Mouse (Mus musculus) liver, embryonic 15.5 days (tissue): ENCODE measurements around the gene Mtus2. TPM values are rescaled to one million over a fixed set of nuclear protein-coding genes. Genes with fewer than 3 reads are reported as not detected.

Source experiments
- ATAC-seq: fragments of 200-750 bp; cut with Nextera tagmentation; 2 replicates; pipeline ENCODE4 v1.8.0; 2017; ENCODE audit warnings: moderate number of reproducible peaks, mild to moderate bottlenecking, moderate library complexity; ENCODE audit not compliant: insufficient read depth
- H3K27ac ChIP-seq: fragments of 300-500 bp; sonication (generic); replicated peaks from 2 replicates; pipeline ENCODE4 v1.5.1; 2015; ENCODE audit warnings: mild to moderate bottlenecking, inconsistent platforms
- H3K27me3 ChIP-seq: fragments of 300-500 bp; sonication (generic); 2 replicates; pipeline ENCODE4 v1.6.1; 2015; ENCODE audit warnings: mild to moderate bottlenecking, inconsistent platforms
- H3K36me3 ChIP-seq: fragments of 300-500 bp; sonication (generic); replicated peaks from 2 replicates; pipeline ENCODE4 v1.6.1; 2015; ENCODE audit warnings: moderate library complexity, mild to moderate bottlenecking, inconsistent platforms
- H3K4me1 ChIP-seq: fragments of 300-500 bp; sonication (generic); replicated peaks from 2 replicates; pipeline ENCODE4 v1.6.1; 2015; ENCODE audit warnings: inconsistent platforms
- H3K4me2 ChIP-seq: fragments of 300-500 bp; sonication (generic); 2 replicates; pipeline ENCODE4 v1.6.1; 2015; ENCODE audit warnings: moderate library complexity, mild to moderate bottlenecking, inconsistent platforms
- H3K4me3 ChIP-seq: fragments of 300-500 bp; sonication (generic); replicated peaks from 2 replicates; pipeline ENCODE4 v1.5.1; 2015; ENCODE audit warnings: mild to moderate bottlenecking, inconsistent platforms
- H3K9ac ChIP-seq: fragments of 300-500 bp; sonication (generic); 2 replicates; pipeline ENCODE4 v1.6.1; 2015; ENCODE audit warnings: moderate library complexity, mild to moderate bottlenecking, inconsistent platforms
- H3K9me3 ChIP-seq: fragments of 300-500 bp; sonication (generic); replicated peaks from 2 replicates; pipeline ENCODE4 v1.6.1; 2016; ENCODE audit warnings: inconsistent platforms
- WGBS: fragments of 180-500 bp; shearing (Covaris S2); methylation state at CpG from one replicate; pipeline ENCODE4 v1.1.7; 2015; ENCODE audit warnings: mixed read lengths; ENCODE audit not compliant: insufficient replicate concordance; 5-methylcytosine and 5-hydroxymethylcytosine counted together
- polyA plus RNA-seq: library from polyadenylated mRNA; unstranded; fragments of >200 nt; fragmentation: Nextera tagmentation; extraction: Ambion mirVana; gene quantifications from 2 replicates; pipeline ENCODE4 v1.2.1, GENCODE M21; 2015

Mtus2 gene
- polyA plus RNA-seq, 1 experiment from 2014 or later: 1.2 TPM

DNA sequence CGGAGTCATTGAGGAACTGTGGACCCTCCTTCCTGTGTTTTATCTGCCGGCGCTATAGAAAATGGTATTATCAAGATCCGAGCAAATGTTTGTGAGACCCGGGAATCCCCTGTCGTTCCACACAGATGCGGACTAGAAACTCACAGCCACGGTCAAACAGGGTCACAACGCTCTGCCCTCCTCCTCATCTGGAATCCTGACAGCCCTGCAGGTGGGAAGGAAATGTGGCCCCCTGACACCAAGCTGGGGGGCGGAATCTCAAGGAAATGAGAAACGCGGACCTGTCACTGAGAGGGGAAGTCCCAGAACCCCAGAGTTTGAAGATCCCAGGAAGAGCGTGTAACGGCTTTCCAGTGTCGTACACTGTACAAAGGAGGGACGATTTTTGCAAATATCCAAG is 396.3 kb downstream of the Mtus2 start:
- Histone ChIP-seq H3K4me2 (no peak overlapping the region), H3K9ac (no peak overlapping the region), H3K4me1 (no peaks in the 10 kb centered on the region), H3K36me3 (peaks cover 67% of the 10 kb centered on the region), H3K27ac (no peak overlapping the region), H3K27me3 (no peaks in the 10 kb centered on the region), H3K9me3 (no peaks in the 10 kb centered on the region), H3K4me3 (no peak overlapping the region)
- WGBS: 76% methylated on average over 16 of the region's 16 CpGs
- ATAC-seq: no peak

DNA sequence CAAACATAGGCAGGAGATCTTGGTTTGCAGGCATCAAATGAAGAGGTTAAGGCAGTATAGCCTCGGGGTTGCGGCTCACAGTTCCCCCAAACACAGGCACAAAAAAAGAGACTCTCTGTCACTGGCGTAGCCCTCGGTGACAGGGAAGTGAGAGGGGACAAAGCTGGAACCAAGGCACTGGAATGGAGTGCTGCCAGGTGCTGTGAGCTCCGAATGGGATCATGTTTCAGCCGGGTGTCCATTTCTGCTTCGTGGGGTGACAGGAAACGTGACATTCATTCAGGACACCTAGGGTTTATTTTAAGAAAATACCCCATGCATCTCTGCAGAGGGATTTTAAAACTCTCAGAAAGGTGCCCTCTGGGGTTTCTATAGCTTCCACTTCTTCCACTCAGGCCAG is 397.4 kb downstream of the Mtus2 start:
- H3K27me3 ChIP-seq: no peaks in the 10 kb centered on the region
- 78% methylated on average over 8 of the region's 8 CpGs for WGBS
- no peak overlapping the region for H3K9ac ChIP-seq
- no peak for ATAC-seq
- H3K36me3 ChIP-seq: peaks cover 67% of the 10 kb centered on the region
- no peak overlapping the region for H3K4me3 ChIP-seq
- H3K4me1 ChIP-seq: no peaks in the 10 kb centered on the region
- no peak overlapping the region for H3K27ac ChIP-seq
- H3K9me3 ChIP-seq: no peaks in the 10 kb centered on the region
- no peak overlapping the region for H3K4me2 ChIP-seq

DNA sequence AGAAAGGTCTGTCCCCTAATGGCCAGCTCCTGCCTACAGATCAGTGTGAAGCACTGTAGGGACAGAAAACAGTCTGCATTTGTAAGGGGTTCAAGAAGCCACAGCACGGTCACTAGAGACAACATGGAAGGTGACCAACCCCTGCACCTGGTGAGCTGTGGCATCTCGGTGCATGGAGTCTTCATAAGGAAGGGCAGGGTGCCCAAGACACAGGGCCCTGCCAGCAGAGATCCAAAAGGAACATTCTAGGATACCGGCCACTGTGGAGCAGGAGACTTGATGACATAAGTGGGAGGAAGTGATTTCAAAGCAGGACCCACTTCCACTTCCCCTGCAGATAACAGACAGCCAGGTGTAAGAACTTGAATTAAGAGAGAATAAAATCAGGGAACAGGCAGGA is 398.7 kb downstream of the Mtus2 start:
- Histone ChIP-seq H3K9me3 (no peaks in the 10 kb centered on the region), H3K27ac (no peak overlapping the region), H3K4me1 (peaks cover 1% of the 10 kb centered on the region; the same call in 1 of the 2 replicates), H3K27me3 (no peaks in the 10 kb centered on the region), H3K4me3 (no peak overlapping the region), H3K4me2 (no peak overlapping the region), H3K9ac (no peak overlapping the region), H3K36me3 (peaks cover 61% of the 10 kb centered on the region)
- 82% methylated on average over 3 of the region's 3 CpGs for WGBS
- ATAC-seq: no peak

DNA sequence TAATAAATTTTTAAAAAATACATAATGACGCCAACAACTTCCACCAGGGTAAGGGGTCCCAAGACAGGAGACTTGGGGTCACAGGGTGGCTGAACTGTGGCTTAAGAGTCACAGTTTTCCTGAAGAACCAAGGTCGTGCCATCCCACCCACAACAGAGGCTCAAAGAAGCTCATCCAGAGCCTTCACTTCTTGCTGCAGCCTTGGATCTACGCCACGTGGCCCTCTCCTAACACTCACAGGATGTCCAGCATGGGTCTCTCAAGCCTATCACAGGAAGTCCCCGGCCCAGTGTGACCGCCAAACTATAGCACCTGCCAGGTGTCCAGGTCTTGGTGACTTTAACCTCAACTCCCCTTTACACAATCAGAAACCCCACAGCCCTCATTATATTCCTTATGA is 400.0 kb downstream of the Mtus2 start:
- no peaks in the 10 kb centered on the region for H3K9me3 ChIP-seq
- H3K27ac ChIP-seq: no peak overlapping the region
- no peak overlapping the region for H3K9ac ChIP-seq
- ATAC-seq: no peak
- 91% methylated on average over 6 of the region's 6 CpGs for WGBS
- peaks cover 15% of the 10 kb centered on the region for H3K4me1 ChIP-seq
- H3K4me2 ChIP-seq: no peak overlapping the region
- no peak overlapping the region for H3K4me3 ChIP-seq
- no peaks in the 10 kb centered on the region for H3K27me3 ChIP-seq
- H3K36me3 ChIP-seq: peaks cover 52% of the 10 kb centered on the region

DNA sequence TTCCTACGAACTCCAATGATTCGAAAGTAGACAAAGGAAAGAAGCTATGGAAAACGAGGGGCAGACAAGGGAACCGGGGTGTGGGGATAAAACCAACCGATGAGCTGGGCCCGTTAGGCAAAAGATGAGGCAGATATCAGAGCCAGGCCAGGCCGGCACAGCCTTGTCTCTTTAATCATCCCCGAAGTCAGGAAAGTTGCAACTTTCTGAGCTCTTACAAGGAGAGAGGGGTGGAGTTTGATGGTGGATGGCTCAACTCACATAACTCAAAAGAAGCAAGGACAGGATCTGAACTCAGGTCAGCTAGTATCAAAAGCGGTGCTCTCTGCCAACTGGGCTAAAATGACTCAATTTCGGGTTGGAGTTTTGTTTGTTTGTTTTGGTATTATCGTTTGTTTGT is 402.0 kb downstream of the Mtus2 start:
- Histone ChIP-seq H3K9me3 (no peaks in the 10 kb centered on the region), H3K9ac (no peak overlapping the region), H3K4me1 (peaks cover 25% of the 10 kb centered on the region), H3K4me3 (no peak overlapping the region), H3K27me3 (no peaks in the 10 kb centered on the region), H3K4me2 (no peak overlapping the region), H3K36me3 (peaks cover 50% of the 10 kb centered on the region), H3K27ac (no peak overlapping the region)
- no peak for ATAC-seq
- 82% methylated on average over 11 of the region's 11 CpGs for WGBS

DNA sequence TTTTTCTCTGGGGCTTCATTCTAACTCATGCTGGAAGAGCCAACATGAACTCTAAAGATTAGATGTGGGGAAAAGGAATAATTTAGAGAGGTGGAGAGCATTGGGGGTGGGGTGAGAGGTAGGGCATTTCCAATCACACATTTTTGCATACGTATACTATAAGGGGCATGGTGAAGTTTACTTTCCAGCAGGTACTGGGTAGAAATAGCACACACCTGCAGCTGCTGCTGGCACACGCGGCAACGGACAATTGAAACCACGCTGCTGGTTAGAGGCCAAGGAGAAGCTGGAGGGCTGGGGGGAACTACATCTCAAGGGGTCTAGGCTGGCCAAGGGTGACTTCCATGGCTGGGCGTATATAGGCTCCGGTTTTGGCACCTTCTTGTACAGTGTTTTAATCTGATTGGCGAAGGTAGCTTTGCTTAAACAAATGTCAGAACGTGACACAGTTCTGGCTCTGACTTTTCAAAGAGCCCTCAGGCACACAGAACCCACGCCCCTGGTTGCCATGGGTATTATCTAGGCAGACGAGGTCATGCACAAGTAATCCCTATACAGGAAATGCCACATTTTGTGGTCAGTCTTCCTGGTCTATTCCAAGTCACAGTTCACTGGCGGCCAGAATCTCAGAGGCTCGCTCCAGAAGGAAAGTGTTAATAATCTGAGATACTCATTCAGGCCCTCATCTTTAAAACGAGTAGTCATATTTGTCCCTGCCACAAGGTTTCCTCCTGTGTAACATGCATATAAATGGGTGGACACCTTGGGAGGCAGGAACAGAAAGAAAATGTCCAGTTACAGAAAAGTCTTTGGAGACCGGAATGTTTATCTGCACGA is 404.0 kb downstream of the Mtus2 start:
- no peak overlapping the region for H3K27ac ChIP-seq
- H3K36me3 ChIP-seq: peaks cover 55% of the 10 kb centered on the region
- H3K4me1 ChIP-seq: peaks cover 25% of the 10 kb centered on the region
- ATAC-seq: no peak; the same call in 1 of the 2 replicates
- 50% methylated on average over 16 of the region's 16 CpGs for WGBS
- no peak overlapping the region for H3K9ac ChIP-seq
- no peak overlapping the region for H3K4me2 ChIP-seq
- H3K27me3 ChIP-seq: no peaks in the 10 kb centered on the region
- H3K4me3 ChIP-seq: no peak overlapping the region
- H3K9me3 ChIP-seq: no peaks in the 10 kb centered on the region

DNA sequence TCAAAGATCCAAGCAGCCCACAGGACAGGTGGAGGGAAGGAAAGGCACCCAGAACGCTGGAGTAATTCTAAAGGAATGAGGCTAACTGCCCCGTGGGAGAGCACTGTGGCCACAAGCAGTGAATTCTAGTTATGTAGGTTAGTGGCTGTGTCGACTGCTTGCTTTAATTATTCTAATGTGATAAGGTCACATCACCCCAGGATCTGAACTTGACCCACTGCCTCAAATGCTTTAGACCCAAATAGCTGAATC is 404.6 kb downstream of the Mtus2 start:
- H3K36me3 ChIP-seq: peaks cover 54% of the 10 kb centered on the region
- no peaks in the 10 kb centered on the region for H3K27me3 ChIP-seq
- no peak overlapping the region for H3K4me3 ChIP-seq
- no peaks in the 10 kb centered on the region for H3K9me3 ChIP-seq
- peaks cover 25% of the 10 kb centered on the region for H3K4me1 ChIP-seq
- WGBS: 42% methylated on average over 3 of the region's 3 CpGs
- H3K9ac ChIP-seq: no peak overlapping the region
- no peak overlapping the region for H3K27ac ChIP-seq
- no peak overlapping the region for H3K4me2 ChIP-seq
- ATAC-seq: no peak

DNA sequence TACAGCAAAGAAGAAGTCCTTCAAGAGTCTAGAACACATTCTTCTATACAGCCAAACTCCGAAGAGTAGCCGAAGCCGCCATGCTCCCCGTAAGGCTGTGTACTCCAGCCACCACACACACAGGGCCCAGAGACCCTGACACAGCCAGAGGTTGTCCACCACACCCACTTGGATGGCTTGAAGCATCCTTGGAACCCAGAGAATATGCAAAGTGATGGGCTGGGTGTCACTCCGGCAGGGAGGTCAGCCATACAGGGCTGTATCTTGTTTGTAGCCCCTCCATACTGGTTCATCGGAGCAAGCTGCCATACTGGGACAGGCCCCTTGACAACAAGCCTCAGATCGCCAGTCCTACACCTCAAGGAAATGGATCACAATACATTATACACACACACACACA is 405.2 kb downstream of the Mtus2 start:
- Histone ChIP-seq H3K36me3 (peaks cover 48% of the 10 kb centered on the region), H3K27me3 (no peaks in the 10 kb centered on the region), H3K27ac (no peak overlapping the region), H3K9ac (no peak overlapping the region), H3K4me1 (peaks cover 25% of the 10 kb centered on the region), H3K4me3 (no peak overlapping the region), H3K4me2 (no peak overlapping the region), H3K9me3 (no peaks in the 10 kb centered on the region)
- 88% methylated on average over 7 of the region's 7 CpGs for WGBS
- no peak for ATAC-seq

DNA sequence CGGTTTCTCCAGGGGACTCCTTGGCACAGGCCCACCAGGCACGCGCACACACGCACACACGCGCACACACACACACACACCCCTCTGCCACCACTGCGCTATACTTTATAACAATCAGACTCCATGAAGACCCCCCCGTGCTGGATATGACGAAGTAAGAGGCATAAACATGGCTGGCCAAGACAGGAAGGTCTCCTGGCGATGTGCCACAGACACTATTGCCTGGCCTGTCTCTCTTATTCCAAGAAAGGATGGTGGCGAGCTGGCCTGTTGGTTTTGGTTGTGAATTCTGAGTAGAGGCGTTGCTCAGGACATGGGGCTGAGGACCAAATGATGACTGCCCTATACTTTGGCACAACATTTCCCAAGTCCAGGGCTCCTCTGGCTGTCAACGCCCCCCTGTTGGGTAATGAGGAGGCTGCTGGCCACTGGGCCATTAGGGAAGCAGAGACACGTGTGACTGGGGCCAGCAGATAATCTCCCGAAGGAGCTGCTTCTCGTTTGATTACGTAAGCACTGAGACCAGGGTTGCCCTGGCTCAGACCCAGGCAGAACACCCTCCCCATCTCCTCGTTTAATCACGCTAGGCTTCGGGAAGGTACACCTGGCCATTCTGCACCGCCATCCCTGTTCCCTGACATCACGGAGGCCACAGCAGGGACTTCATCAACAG is 406.5 kb downstream of the Mtus2 start:
- peaks cover 38% of the 10 kb centered on the region for H3K36me3 ChIP-seq
- H3K4me3 ChIP-seq: no peak overlapping the region
- no peak overlapping the region for H3K4me2 ChIP-seq
- H3K9me3 ChIP-seq: no peaks in the 10 kb centered on the region
- H3K9ac ChIP-seq: no peak overlapping the region
- H3K27ac ChIP-seq: no peak overlapping the region
- WGBS: 75% methylated on average over 22 of the region's 22 CpGs
- ATAC-seq: no peak
- H3K27me3 ChIP-seq: no peaks in the 10 kb centered on the region
- H3K4me1 ChIP-seq: peaks cover 25% of the 10 kb centered on the region

Other genes with a start within 250 kb of the Mtus2 start
- gene Flt1, start 231.3 kb upstream of the Mtus2 start, polyA plus RNA-seq: 2.9 and 3.2 TPM in 2 replicates
- 175 and 209 TPM in 2 replicates for gene Pomp, start 96.9 kb upstream of the Mtus2 start, polyA plus RNA-seq
- gene Slc46a3, start 62.5 kb upstream of the Mtus2 start, polyA plus RNA-seq: 15.2 and 17.0 TPM in 2 replicates